Mouse (Mus musculus) gastrocnemius, postnatal 14 days (tissue): ENCODE measurements at regions not wholly inside any gene's neighbourhood (a gene's known extent, or its start where the extent isn't known, plus 50 kb on each side); places are given as distances from the start of the nearest gene placed in this dataset.

ENCODE experiments used
- DNase-seq: peaks from one replicate; pipeline ENCODE4 v3.0.0; 2021; ENCODE audit warnings: mixed read lengths
- intact Hi-C: fragments of 180-260 bp; cut with DNase I; formaldehyde crosslinking; loops from one replicate; pipeline ENCODE4 v1.15.1; 2025; ENCODE audit warnings: low total_unique reads
- microRNA-seq, 2 experiments: library from miRNA; unstranded; fragments of <30 nt; microRNA quantifications; one replicate each; pipeline ENCODE4 v1.2.0; 2021

DNA sequence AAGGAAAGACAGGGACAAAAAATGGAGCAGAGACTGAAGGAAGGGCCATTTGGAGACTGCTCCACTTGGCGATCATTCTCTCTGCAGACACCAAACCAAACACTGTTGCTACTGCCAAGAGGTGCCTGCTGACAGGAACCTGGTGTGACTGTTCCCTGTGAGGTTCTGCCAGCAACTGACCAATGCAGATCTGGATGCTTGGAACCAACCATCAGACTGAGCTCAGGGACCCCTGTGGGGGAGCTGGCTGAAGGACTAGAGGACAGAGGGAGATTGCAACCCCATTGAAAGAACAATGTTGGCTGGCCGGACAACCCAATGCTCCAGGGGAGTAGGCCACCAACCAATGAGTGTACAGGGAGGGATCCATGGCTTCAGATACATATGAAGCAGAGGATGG, 139.2 kb upstream of the Cep126 start:
- intact Hi-C loops = no loop called here
- DNase-seq = no peak

DNA sequence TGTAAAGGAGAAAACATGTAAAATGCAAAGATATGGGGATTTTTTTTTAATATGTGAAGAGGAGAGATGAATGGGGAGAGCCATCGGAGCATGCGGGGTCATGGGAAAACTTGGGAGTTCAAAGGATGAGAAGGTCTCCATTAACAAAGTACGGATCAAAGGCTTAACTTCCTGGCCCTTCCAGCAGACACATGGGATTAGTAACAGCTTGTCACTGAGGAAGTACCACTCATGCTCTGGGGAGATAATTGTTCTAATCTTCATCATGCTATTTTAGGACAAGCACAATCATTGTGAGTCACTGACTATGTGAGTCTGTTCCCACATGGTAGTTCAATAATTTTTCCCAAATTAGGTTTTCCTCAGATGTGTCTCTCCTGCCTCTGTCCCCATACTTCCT, 115.4 kb upstream of the Cep126 start:
- DNase-seq = no peak

DNA sequence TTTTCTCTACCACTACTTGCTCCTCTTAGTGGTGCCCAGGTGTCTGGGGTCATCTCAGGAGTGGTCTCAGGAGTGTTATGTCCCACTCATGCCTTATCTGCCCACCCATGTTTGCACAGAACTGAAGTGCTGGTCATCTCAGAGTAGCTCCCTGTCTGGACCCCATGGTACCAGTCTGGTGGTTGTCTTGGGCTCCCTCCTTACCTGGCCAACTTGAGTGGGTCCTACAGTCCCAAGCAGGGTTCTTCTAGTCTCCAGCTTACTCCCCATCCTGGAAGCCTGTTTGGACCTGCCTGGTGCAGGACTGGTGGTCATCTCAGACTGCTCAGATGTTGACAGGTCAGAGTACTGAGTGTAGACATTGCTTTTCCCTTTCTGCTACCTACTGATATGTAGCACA, 94.0 kb upstream of the Cep126 start:
- DNase-seq = no peak
- intact Hi-C loops = no loop called here

More for the DNA sequence above, 115.4 kb upstream of the Cep126 start:
- intact Hi-C loops = no loop called here

DNA sequence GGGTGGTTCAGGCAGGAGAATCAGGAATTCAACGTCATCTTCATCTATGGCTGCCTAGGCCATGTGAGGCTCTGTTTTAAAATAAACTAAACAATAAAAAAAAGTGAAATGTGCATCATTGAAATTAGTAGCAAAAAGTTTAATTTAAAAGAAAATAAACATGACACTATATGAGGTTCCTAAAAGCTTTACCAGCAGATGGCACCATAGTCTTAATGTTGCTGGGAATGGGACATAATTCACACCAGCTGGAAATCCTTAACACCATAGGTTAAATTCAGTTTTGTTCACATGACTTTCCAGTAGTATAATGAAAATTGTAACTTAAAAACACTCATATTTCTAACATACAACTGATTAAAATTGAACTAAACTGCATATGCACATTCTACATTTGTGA, 92.3 kb upstream of the Cep126 start:
- intact Hi-C loops = no loop called here
- no peak for DNase-seq

DNA sequence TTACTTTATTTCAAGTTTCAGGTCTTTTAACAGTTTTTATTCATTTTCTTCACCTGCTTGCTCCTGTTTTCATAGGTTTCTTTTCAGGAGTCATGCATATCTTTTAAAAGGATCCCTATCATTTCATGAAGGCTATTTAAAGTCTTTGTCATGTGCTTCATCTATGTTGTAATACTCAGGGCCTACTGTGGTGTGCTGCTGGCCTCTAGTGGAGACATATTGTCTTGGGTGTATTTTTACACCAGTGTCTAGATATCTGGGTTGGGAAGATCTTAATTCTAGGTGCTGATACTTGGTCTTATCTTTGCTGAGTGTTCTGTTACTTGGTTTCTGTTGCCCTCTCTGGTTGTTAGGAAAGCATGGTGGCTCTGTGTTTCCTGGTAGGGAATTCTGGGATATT, 74.8 kb upstream of the Cep126 start:
- intact Hi-C loops = no loop called here
- DNase-seq = peak; percentile 33

DNA sequence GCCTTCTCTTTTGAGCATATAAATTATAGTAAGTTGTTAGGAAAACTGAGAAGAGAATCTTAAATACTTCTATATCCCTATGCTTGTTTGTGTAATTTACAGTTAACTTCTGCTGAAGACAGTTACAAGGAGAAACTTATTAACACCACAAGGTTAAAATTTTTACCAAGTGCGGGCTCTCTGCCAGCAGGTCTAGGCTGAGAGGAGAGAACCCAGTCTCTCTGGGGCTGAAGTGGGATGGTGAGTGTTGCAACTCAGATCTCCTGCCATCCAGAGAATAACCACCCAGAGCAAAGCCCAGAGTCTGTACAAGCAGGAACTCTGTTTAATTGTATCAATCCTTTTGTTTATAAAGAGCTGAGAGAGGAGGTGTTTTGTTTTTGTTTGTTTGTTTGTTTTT, 51.3 kb upstream of the Cep126 start:
- no peak for DNase-seq
- intact Hi-C loops = no loop called here

Small RNA genes lying in the stretch of these regions (microRNA-seq; reads per million reads assigned to microRNA genes)
- gene Mir1899 = 0 reads per million in 2 experiments
